Mouse (Mus musculus): ENCODE measurements around the gene Rsu1.

GRCm38 (mm10) chr2:13237140-13237901 is 33.9 kb downstream of the Rsu1 start:
- peak; percentile 94 for TF ChIP-seq CTCF (IDR thresholded peaks at IDR 0.05)
- TF ChIP-seq EP300 (IDR thresholded peaks at IDR 0.05; ENCODE audit: insufficient read depth, low read depth, low read length) = no peak
- TF ChIP-seq POLR2A (IDR thresholded peaks at IDR 0.05; ENCODE audit: insufficient read depth, low read depth, low read length) = no peak
